Mouse (Mus musculus) heart, embryonic 10.5 days (tissue): ENCODE results near the gene Skp2. TPM values are rescaled to one million over a fixed set of nuclear protein-coding genes. Genes with fewer than 3 reads are reported as not detected.

Experiments
- DNase-seq: peaks from one replicate; pipeline ENCODE4 v3.0.0-alpha.2; 2017; ENCODE audit warnings: low spot score
- H3K27ac ChIP-seq: fragments of 300-500 bp; sonication (generic); 2 replicates; pipeline ENCODE4 v1.5.1; 2016; ENCODE audit warnings: mild to moderate bottlenecking
- H3K27me3 ChIP-seq: fragments of 300-500 bp; sonication (generic); 2 replicates; pipeline ENCODE4 v1.6.1; 2016; ENCODE audit warnings: mild to moderate bottlenecking; ENCODE audit not compliant: poor library complexity, insufficient read depth, severe bottlenecking
- H3K36me3 ChIP-seq: fragments of 300-500 bp; sonication (generic); 2 replicates; pipeline ENCODE4 v1.6.1; 2016; ENCODE audit warnings: mild to moderate bottlenecking, moderate library complexity
- H3K4me1 ChIP-seq: fragments of 300-500 bp; sonication (generic); 2 replicates; pipeline ENCODE4 v1.6.1; 2016; ENCODE audit warnings: mild to moderate bottlenecking
- H3K4me3 ChIP-seq: fragments of 300-500 bp; sonication (generic); 2 replicates; pipeline ENCODE4 v1.5.1; 2016; ENCODE audit warnings: mild to moderate bottlenecking, moderate library complexity
- H3K9me3 ChIP-seq: fragments of 300-500 bp; sonication (generic); 2 replicates; pipeline ENCODE4 v1.6.1; 2016; ENCODE audit warnings: mild to moderate bottlenecking, moderate library complexity
- WGBS: fragments of 180-500 bp; shearing (Covaris S2); methylation state at CpG from one replicate; pipeline ENCODE4 v1.1.7; 2016; 5-methylcytosine and 5-hydroxymethylcytosine counted together
- polyA plus RNA-seq: library from polyadenylated mRNA; unstranded; fragments of >200 nt; fragmentation: Nextera tagmentation; extraction: Ambion mirVana; gene quantifications from 2 replicates; pipeline ENCODE4 v1.2.1, GENCODE M21; 2016

Gene Skp2
- polyA plus RNA-seq, 1 experiment from 2014 or later, result 76.3 TPM

DNA sequence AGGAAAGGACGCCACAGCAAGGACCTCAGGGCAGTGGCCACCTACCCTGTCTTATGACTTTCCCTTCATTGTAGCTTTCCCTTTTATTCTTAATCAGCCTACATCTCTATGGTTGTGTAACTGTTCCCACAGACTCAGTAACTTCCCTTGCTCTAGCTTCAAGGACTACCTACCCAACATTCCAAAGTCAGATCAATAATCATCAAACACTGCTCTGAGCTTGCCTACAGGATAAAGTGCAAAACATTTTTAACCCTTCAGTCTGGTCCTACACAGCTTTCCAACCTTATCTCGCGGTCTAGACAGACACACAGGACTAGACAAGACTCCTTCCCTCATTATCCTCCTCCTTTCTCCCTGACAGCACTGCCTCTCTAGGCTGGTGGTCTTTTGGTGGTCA is 84.9 kb downstream of the Skp2 start:
- Histone ChIP-seq H3K9me3 (no peaks in the 10 kb centered on the region), H3K4me1 (peaks cover 26% of the 10 kb centered on the region), H3K27me3 (no peaks in the 10 kb centered on the region), H3K27ac (peak overlapping the region; percentile 99), H3K36me3 (no peaks in the 10 kb centered on the region), H3K4me3 (peak overlapping the region; percentile 99)
- 7% methylated on average over 3 of the region's 3 CpGs for WGBS
- no peak for DNase-seq

DNA sequence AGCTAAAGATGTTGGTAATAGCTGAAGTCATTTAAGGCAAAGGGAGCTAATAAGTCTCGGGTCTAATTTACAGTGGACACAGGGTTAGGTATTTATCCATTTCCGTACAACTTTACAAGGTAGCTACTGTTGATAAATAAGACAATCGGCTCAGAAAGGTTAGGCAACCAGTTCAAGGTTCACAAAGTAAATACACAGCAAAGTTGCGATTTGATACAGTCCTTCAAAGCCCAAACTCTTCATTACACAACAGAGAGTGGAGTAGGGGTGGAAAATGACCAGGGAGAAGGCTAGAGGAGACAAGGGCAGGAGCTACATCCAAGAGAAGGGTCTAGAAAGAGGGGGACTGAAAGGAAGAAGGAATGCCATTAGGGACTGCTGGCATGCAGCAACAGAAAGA is 86.3 kb downstream of the Skp2 start:
- 83% methylated on average over 4 of the region's 4 CpGs for WGBS
- no peak overlapping the region for H3K4me3 ChIP-seq
- DNase-seq, result no peak
- H3K36me3 ChIP-seq, result no peaks in the 10 kb centered on the region
- H3K9me3 ChIP-seq, result no peaks in the 10 kb centered on the region
- no peaks in the 10 kb centered on the region for H3K27me3 ChIP-seq
- H3K27ac ChIP-seq, result no peak overlapping the region
- peaks cover 11% of the 10 kb centered on the region for H3K4me1 ChIP-seq

Other genes with a start within 250 kb of the Skp2 start
- gene Ranbp3l, start 187.5 kb downstream of the Skp2 start, polyA plus RNA-seq, result 0.12 and 0.28 TPM in 2 replicates
- gene Nadk2, start 84.2 kb downstream of the Skp2 start, polyA plus RNA-seq, result 54.9 and 61.9 TPM in 2 replicates
- gene Lmbrd2, start 14.9 kb downstream of the Skp2 start, polyA plus RNA-seq, result 2.1 and 2.2 TPM in 2 replicates
- not detected in 2 replicates for gene Ugt3a1, start 121.5 kb upstream of the Skp2 start, polyA plus RNA-seq
- gene Ugt3a2, start 180.1 kb upstream of the Skp2 start, polyA plus RNA-seq, result not detected in 2 replicates